Mouse (Mus musculus): ENCODE data around the gene Zfp219. TPM values are rescaled to one million over a fixed set of nuclear protein-coding genes. Genes with fewer than 3 reads are reported as not detected.

Gene Zfp219
- 10 to 100 TPM; 10.4 to 14.2 TPM for total RNA-seq (2023)

DNA sequence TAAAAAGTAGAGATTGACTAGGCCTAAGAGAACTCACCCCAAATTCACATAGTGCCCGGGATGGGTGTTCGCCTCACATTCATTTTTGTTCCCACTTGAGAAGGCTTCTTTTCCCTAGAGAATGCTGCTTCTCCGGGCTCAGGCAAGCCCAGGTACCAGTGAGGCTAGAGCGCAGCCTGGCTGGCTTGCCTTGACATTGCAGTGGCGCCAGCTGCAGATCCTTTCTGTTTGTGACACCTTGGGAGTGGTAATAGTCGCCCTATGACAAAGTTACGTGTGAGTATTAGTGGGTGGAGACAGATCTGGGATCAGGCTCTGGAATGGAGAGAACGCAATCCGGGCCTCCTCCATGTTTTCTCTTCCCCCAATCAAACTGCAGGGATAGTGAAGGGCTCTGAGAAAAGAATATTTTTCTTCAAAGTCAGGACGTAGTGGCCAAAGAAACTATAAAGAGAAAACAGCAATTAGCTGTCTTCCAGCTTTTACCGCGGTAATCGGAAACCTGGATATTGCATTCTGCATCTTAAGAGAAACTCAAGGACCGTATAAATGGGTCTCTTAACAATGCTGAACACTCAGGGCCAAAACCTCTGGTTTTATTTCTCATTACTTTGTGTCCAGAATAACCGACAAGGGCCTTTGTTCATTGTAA is at the start of gene Zfp219:
TSS of gene Zfp219 (minus strand) at position 248 of the 652 bp plus-strand sequence.

DNA sequence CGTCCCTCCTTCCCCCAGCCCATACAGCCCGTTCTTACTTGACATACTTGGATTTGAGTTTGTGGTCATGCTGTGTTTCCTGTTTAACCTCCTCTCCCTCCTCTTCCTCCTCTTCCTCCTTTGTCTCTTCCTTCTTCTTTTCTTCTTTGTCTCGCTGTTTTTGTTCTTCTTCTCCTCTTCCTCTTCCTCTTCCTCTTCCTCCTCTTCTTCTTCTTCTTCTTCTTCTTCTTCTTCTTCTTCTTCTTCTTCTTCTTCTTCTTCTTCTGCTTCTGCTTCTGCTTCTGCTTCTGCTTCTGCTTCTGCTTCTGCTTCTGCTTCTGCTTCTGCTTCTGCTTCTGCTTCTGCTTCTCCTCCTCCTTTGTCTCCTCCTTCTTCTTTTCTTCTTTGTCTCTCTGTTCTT is 21.8 kb upstream of the Zfp219 start, which contains the start of gene Olfr221:
TSS of gene Olfr221 (minus strand) at position 101 of the 400 bp plus-strand sequence.

DNA sequence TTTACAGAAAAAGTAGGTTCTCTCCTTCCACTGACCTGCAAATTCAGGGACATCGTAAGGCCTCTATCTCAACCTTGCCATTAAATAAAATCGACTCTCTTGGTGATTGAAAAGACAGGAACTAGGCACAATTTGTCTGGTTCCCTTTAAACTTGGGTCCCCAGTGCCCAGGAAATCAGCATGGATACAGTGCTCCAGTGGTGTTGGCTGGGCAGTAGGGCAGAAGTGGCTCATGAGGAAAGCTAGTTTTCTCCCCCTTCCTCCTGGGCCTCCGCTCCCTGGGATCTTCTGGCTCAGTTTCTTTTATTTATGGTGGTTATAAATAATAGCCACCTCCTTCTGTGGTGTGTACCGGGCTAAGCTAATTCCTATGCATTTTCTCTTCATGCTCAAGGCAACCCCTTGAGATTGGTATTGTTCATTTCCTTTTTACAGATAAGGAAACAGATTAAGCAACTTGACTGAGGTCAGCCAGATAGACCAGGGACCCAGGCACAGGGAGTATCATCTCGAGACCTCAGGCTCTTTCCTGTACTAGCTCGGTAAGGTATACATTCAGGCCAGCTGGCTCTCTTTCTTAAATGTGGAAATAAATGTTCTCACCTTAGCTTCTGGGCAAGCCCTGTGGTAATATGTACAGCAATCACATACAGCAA is 5.0 kb downstream of the Zfp219 start, which contains the start of gene Tmem253:
TSS of gene Tmem253 (plus strand) at position 214 of the 656 bp plus-strand sequence.

GRCm38 (mm10) chr14:51984247-51985231 is 36.0 kb downstream of the Zfp219 start, which contains the start of gene Arhgef40:
TSS of gene Arhgef40 (plus strand) at chr14:51984719.

Other genes with a start within 250 kb of the Zfp219 start
- not detected for gene Ang4, start 247.1 kb downstream of the Zfp219 start, total RNA-seq (2023)
- not detected for gene AY358078, start 220.7 kb downstream of the Zfp219 start, total RNA-seq (2023)
- gene Ear6, start 167.0 kb downstream of the Zfp219 start, total RNA-seq (2023), result 10 to 100 TPM; 10.4 to 41.8 TPM
- gene Mettl17, start 135.9 kb downstream of the Zfp219 start, total RNA-seq (2023), result 10 to 100 TPM; 16.2 to 17.2 TPM
- gene Slc39a2, start 127.8 kb downstream of the Zfp219 start, total RNA-seq (2023), result under 1 TPM in 1 of 2 experiments, not detected in 1; 0.15 TPM
- 1 to 10 TPM; 1.3 to 3.4 TPM for gene Ndrg2, start 106.6 kb downstream of the Zfp219 start, total RNA-seq (2023)
- gene Tppp2, start 102.3 kb downstream of the Zfp219 start, total RNA-seq (2023), result not detected
- not detected for gene Rnase13, start 98.0 kb downstream of the Zfp219 start, total RNA-seq (2023)
- 1 to 10 TPM; 5.1 to 8.1 TPM for gene Arhgef40, start 36.0 kb downstream of the Zfp219 start, total RNA-seq (2023)
- gene Tmem253, start 5.1 kb downstream of the Zfp219 start, total RNA-seq (2023), result not detected
- gene Olfr221, start 21.7 kb upstream of the Zfp219 start, total RNA-seq (2023), result not detected
- 100 to 1,000 TPM; 228 to 249 TPM for gene Hnrnpc, start 83.3 kb upstream of the Zfp219 start, total RNA-seq (2023)
- gene Rpgrip1, start 90.0 kb upstream of the Zfp219 start, total RNA-seq (2023), result 1 to 10 TPM; 1.1 to 3.4 TPM
- gene Supt16, start 176.7 kb upstream of the Zfp219 start, total RNA-seq (2023), result 10 to 100 TPM; 51.3 to 54.7 TPM
- gene Chd8, start 237.0 kb upstream of the Zfp219 start, total RNA-seq (2023), result 100 to 1,000 TPM; 105 to 113 TPM